Mouse (Mus musculus) c-Kit-positive CD71-positive TER-119-negative erythroid progenitor cells, embryonic 14.5 days (primary cell): ENCODE data around the gene Zmpste24.

Source experiments
- DNase-seq: peaks from one replicate; pipeline ENCODE4 v3.0.0-alpha.2; 2013; ENCODE audit warnings: low read depth

Zmpste24 gene

GRCm38 (mm10) chr4:121031440-121031839 is 66.6 kb downstream of the Zmpste24 start:
- DNase-seq, result no peak

- no peak for DNase-seq
Measured at GRCm38 (mm10) chr4:121029632-121030031, 68.4 kb downstream of the Zmpste24 start.

- DNase-seq, result peak; percentile 70
Measured at GRCm38 (mm10) chr4:121028659-121029392, 69.2 kb downstream of the Zmpste24 start.

GRCm38 (mm10) chr4:121028146-121028545 is 69.9 kb downstream of the Zmpste24 start:
- DNase-seq, result no peak

- DNase-seq, result no peak
Measured at GRCm38 (mm10) chr4:121025681-121026080, 72.4 kb downstream of the Zmpste24 start.

GRCm38 (mm10) chr4:121023941-121024340 is 74.1 kb downstream of the Zmpste24 start:
- DNase-seq, result no peak

- no peak for DNase-seq
Measured at GRCm38 (mm10) chr4:121023464-121023863, 74.6 kb downstream of the Zmpste24 start.

GRCm38 (mm10) chr4:121021911-121022310 is 76.1 kb downstream of the Zmpste24 start:
- DNase-seq, result no peak

GRCm38 (mm10) chr4:121020040-121020790 is 77.8 kb downstream of the Zmpste24 start:
- DNase-seq, result no peak

- DNase-seq, result no peak
Measured at GRCm38 (mm10) chr4:121018250-121018649, 79.8 kb downstream of the Zmpste24 start.

GRCm38 (mm10) chr4:121016928-121017657 is 80.9 kb downstream of the Zmpste24 start, which contains the start of gene Smap2:
Gene Smap2, minus strand, starts transcription at chr4:121017247.
- peak; percentile 99 for DNase-seq

- no peak for DNase-seq
Measured at GRCm38 (mm10) chr4:121016021-121016898, 81.8 kb downstream of the Zmpste24 start.

GRCm38 (mm10) chr4:121015268-121015659 is 82.8 kb downstream of the Zmpste24 start:
- DNase-seq, result no peak

GRCm38 (mm10) chr4:121014594-121015267 is 83.3 kb downstream of the Zmpste24 start:
- DNase-seq, result peak; percentile 79

GRCm38 (mm10) chr4:121010770-121011549 is 87.1 kb downstream of the Zmpste24 start:
- no peak for DNase-seq
